Mouse (Mus musculus): Measurements from ENCODE around the gene Ccdc3.

The Ccdc3 gene

DNA sequence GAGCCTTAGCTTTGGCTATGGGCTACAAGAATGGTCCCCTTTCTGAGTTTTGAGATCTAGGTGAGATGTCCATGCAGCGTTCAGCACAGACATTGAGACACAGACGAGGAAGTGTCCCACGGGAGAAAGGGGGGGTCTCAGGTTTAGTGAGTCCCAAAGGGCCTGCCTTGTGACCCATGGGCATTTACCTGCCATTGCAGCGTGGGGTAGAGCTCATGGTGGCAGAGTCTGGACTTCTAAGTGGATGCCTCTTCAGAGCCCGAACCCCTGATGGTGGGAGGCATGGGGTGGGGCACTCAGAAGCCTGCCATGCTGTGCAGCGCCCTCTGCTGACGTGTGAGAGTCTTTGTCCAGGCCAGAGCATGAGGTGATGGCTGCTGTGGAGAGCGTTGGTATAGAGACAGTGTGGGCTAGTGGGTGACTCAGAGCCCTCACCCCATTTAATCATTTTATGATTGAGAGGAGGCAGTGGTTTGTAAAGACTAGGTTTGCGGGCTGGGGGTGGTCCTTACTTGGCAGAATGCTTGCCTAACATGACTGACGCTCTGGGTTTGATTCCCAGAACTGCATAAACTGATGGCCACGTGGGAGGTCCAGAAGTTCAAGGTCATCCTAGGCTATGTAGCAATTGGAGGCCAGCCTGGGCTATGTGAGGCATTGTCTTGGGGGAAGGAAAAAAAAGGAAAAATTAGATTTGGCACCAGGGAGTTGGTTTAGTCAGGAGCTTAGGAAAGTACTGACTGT, 23.6 kb downstream of the Ccdc3 start:
- DNase-seq, result no peak

- no peak for DNase-seq
Measured at GRCm38 (mm10) chr2:5161908-5162674, 24.5 kb downstream of the Ccdc3 start.

DNA sequence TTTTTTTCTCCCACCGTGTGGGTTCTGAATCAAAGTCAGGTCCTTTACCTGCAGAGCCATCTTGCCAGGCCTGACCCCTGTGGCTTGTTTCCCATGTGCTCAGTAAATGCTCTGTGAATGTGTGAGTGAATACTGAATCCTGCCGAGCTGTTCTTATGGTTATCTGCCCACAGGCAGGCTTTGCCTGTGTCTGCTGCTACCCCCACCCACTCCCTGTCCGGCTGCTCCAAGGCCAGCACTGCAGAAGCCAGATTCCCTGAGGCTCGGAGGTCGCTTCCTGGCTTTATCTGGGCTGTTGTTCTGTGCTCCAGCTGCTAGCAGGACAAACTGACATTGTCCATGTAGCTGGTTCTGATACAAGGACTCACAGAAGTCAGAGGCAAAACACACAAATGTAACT, 25.2 kb downstream of the Ccdc3 start:
- no peak for DNase-seq

- no peak for DNase-seq
Measured at GRCm38 (mm10) chr2:5165941-5166361, 28.4 kb downstream of the Ccdc3 start.

- no peak for DNase-seq
Measured at GRCm38 (mm10) chr2:5166796-5167195, 29.2 kb downstream of the Ccdc3 start.

DNA sequence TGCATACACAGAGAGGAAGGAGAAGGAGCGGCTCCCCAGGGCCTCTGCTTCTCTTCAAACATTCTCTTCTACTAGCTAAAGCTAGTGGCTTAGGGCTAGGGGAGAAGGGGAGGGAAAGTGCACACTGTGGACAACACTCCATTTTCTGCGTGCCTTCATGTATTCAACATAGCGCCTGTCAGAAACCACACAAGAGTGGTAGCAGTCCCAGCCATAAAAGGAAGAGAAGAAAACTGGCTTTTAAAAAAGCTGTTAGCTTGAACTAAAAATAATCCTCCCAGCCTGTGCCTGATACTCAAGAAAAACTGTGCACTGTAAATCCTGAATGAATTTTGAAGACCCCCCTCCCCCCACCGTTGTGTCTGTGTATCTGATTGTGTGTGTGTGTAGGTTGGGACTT, 33.2 kb downstream of the Ccdc3 start:
- no peak for DNase-seq

GRCm38 (mm10) chr2:5171301-5172000, 33.9 kb downstream of the Ccdc3 start:
- no peak for DNase-seq

DNA sequence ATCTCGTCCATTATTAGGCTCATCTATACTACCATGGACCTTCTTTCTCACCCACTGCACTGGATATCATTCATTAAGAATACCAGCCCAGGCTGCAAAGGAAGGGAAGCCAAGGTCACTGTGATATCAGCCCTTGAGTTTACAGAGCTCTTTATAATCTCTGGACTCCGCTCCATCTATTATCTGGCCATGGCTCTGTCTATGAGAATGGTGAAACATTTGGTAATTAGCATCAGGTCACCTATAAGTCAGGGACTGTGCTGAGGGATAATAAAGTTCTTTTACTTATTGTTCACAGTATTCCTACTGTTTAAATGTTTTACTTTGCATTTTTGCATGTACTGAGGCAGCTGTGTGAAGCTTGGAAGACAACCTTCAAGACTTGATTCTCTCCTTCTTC, 35.2 kb downstream of the Ccdc3 start:
- DNase-seq, result no peak

DNA sequence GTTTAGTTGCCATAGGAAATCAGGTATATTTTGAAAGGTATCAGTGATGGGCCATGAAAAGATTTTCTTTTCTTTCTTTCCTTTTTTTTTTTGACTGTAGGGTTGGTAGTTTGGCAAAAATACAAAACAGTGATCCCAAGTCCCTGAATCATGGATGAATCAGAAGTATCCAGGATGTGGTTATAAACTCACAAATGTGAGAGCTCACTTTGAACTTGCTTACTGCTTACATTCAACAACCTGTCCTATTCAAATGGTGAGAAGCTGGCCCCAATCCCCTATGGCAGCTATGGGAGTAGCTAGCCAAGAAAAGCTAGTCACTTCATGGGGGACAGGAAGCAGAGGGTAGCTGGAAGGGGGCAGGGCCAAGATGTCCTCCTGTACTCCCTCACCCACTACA, 37.1 kb downstream of the Ccdc3 start:
- no peak for DNase-seq

DNA sequence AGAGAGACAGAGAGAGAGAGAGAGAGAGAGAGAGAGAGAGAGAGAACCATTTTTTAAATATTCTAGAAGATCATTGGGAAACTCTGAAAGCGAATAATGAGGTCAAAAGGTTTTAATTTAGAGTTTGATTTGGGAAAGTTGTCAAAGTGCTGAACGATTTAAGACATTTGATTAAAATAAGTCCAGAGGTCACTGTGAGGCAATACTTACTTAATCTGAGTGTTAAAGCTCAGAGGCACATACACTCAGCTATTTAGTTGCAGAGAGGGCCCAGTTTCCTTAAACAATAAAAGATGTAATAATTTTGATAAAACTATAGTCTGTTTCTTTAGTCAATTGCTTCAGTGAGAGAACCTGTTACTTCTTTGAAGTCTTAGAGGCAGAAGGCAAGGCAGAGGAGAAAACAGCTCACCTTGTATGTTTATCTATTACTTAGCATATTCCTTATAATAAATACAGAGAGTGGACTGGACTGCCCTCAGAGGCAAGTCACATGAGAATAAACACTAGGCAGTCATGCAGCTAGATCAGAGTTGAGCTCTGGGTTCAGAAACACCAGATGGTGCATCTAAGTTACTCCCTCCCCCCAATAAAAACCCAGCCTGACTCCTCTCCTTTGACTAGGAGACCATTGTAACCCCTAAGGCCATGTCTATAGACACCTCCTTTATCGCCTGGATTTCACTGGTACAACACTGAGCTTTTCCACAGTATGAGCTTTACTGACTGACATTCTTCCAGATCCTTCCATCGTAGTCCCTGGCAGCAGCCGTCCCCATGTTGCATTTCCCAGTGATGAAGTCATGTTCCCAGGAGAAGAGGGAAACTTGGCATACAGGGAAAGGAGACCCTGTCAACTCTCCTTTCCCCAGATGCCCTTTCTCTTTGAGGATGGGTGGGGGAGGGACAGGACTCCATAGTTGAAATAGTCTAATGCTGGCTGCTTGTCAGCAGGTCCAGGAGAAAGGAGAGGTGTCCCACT, 44.2 kb downstream of the Ccdc3 start:
- DNase-seq, result no peak

DNA sequence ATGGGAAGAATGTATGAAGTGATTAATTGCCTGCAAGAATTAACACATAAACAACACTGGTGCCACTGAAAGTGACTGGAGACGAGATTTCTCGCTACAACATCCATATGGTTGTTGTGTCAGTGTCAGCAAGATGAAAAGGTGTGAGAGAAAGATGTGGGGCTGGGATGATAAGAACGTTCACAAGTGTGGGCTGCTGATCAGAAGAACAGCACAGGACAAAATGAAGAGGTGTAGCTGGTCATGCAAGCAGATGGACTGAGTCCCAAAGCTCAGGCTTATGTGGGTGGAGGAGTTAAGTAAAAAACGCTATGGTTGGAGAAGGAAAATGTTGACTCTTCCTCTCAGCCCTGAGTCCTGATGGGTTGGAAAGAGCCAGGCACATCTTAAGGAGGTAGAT, 46.6 kb downstream of the Ccdc3 start:
- DNase-seq, result no peak

- DNase-seq, result no peak
Measured at GRCm38 (mm10) chr2:5185631-5186030, 48.1 kb downstream of the Ccdc3 start.

- no peak for DNase-seq
Measured at GRCm38 (mm10) chr2:5192156-5192555, 54.6 kb downstream of the Ccdc3 start.

DNA sequence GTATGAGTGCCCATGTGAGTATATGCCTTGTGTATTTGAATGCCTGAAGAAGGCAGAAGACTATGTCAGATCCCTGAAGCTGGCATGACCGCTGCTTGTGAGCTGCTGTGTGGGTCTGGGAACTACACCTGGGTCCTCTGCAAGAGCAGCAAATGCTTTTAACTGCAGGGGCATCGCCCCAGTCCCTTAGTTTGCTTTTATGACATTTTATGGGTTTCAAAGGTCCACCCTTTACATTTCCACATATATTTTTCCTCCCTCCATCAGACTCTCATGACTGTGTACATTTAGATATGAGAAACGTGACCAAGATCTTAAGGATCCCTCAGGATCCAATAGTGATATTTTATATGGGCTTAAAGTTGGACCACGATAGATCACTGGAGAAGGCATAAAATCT, 55.5 kb downstream of the Ccdc3 start:
- no peak for DNase-seq

DNA sequence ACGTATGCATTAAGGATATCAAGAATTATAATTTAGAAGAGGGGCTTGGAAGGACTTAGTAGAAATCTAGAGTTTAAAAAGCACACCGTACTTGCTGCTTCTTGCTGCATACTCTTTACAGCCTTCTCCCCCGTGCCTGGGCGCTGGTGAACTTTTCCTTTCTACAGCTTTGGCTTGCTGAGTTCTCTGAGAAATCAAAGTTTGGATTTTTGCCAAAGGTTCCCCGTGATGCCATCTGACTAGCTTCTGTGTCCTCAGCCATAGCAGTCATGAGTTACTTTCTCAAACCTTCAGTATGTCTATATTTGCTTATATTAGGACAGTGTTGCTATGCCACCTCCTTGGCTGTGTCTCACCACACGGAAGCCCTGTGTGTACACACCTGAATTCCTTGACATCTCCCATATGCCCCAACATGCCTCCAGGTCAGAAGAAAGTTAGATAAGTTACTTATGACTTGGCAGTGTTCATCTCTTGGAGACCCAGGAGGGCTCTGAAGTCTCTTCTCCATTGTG, 57.2 kb downstream of the Ccdc3 start:
- DNase-seq, result no peak

DNA sequence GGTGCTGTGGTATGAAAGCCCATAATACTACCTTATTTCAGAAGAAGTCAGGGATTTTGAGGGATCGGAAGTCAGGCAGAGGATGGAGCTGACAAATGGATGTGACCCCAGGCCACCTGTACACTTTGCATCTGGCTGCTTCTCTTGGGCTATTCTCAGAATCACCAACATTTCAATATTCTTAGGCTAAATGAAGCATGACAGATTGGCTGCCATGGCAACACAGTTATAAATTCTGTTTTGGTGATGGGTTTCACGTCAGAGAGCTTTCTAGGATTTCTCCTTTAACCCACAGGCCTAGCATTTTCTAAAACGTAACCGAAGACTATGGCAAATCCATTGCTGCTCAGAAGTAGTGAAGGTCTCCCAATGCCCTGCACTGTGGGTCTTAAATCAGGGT, 59.9 kb downstream of the Ccdc3 start:
- DNase-seq, result no peak

DNA sequence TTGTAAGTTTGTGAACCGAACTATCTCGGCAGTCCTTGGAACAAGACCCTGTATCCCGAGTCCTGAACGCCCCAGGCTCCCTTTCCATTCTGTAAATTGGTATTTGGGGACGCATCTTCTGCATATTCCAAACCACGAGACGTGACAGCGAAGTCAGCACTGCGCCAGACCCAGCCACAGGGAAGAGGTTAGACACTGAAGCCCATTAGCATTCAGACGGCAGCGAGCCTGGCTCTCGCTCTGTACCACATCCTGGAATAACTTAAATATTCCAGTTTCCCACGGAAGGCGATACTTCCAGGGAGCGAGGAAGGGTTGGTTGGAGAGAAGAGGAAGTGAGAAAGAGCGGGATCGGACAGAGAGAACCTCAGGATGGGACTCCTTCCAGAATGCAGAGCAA, 61.7 kb downstream of the Ccdc3 start:
- DNase-seq, result no peak

DNA sequence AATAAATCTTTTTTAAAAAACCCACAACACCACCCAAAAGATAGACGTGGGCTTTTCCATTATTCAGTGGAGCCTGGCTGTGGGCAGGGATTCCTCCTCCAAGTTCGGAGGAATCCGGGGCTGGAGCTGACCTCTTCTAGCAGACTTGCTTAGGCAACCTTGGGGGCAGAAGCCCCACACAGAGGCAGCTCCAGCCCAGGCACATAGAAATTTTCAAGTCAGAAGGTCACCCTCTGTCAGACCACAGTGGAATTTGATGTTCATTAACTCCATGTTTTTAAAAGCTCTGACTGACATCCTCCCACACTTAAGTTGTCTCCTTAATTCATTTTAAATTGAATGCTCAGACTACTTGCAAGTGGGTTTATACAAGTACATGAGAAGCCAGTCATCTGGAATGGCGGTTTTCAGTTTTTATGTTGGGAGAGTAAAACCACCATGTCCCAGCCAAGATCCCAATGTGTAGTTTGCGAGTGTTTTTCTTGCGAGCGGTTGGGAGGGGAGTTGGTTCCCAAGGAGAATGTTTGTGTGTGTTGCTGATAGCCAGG, 63.3 kb downstream of the Ccdc3 start:
- DNase-seq, result no peak

DNA sequence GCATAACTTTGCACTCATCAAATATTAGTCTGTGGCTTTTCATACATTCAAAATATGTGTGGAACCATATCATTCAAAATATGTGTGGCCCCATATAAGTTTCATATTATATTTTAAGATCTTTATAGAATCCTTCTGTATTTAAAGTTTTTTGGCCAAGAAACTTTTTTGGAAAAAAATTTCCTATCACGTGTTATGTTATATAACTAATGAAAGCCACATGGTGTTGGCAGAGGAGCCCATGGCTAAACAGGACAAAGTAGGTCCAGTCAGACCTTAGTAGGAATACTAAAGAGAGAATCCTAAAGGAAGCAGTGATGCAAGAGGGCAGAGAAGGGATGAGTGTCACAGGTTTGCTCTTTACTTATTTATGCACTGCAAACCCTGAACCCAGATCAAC, 65.6 kb downstream of the Ccdc3 start:
- no peak for DNase-seq

DNA sequence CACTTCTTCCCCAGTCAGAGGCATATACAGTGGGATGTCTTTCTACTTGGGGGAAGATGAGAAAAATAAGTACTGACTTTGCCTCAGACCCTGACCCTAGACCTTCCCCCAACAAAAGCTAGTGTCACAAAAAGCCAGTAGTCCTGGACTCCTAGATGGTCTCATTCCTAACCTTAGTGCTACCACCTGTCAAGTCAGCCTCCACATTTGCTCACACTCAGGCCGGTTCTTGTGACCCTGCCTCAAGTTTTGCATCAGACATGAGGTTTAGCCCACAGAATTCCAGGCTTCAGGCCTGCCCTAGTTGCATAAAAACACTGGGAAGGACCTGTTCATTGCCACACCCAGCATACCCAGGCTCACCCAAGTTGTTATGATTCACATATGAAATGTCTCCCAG, 67.4 kb downstream of the Ccdc3 start:
- DNase-seq, result no peak

GRCm38 (mm10) chr2:5206651-5207050, 69.1 kb downstream of the Ccdc3 start:
- DNase-seq, result no peak

GRCm38 (mm10) chr2:5214581-5214980, 77.0 kb downstream of the Ccdc3 start:
- no peak for DNase-seq

Measured in lung, postnatal 4 days (tissue).